Mouse (Mus musculus) forelimb bud, embryonic 11.5 days (tissue): ENCODE data around the gene Rragc.
"Not testable (repeated sequence)": the region's sequence is repeated elsewhere in the genome, so short reads cannot be mapped to it uniquely, and the experiment has no call there.

Experiments used
- DNase-seq: peaks from one replicate; pipeline ENCODE4 v3.0.0-alpha.2; 2012; ENCODE audit warnings: low read depth, low spot score

The Rragc gene

DNA sequence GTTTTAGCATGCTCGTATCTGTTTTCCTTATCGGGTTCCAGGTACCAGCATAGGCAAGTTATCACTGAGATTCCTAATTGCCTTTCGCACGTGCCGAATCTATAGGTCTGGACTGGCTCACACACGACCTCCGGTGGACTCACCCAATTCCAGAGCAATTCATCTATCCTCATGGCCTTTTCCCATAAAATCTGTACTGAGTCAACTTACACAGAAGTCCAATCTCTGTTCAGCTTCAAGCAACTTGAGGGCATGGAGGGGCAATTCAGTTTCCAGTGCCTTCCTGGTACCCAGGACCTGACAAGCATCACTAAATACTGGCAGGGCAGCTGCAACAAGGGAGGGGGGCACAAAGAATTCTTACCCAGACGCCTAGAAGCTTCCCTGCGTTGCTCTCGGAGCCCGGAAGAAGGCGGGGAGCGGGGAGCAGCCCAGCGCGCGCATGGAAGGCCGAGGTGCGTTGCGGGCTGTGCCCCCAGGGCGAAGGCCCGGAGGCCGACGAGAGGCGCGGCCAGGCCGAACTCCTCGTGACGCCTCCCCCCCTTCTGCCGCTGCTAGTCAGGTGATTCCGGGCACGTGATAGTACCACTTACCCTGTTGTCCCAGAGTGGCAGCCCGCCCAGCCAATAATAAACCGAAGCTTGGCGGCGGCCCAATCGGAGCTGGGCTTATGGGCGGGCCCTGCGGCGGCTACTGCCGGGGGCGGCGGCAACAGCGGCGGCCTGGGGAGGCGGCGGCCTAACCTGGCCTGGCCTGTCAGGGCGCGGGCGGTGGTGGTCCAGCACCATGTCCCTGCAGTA lies at the start of gene Rragc:
TSS of gene Rragc (plus strand) at position 699 of the 800 bp plus-strand sequence.
- peak; percentile 94 for DNase-seq

DNA sequence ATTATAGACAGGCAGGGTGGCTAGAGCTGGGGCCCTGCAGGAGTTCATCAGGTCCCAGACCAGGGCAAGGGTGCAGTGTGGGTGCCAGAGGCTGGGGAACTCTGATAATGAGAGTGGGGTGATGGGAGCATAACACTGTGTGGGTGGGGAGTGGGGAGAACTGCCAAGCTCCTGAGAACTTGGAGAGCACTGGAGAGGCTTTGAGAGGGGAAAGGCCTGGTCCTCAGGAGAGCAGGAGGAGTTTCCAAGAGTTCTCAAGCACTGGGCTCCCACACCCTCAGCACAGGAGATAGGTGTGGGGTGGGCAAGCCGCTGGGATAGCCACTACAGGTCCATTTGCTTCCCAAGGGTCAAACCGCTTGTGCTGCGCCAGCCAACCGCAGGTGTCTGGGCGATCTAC lies 23.5 kb upstream of the Rragc start:
- no peak for DNase-seq

DNA sequence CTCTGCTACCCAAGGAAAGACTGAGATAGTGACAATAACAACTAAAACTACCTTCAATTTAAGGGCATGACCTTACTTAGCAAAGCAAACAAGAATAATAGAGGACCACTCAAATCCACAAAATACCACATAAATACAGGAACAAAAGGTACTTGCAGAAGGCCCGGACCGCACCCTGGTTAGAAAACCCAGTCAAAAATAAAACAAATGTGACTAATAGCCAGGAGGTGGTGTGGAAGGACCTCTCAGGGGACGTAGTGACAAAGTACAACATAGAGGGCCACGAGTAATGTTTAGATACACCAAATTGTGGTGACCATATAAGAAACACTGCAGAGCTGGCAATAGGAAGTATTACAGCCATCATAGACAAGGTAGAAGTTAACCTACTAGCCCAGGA lies 23.0 kb upstream of the Rragc start:
- DNase-seq, result no peak

DNA sequence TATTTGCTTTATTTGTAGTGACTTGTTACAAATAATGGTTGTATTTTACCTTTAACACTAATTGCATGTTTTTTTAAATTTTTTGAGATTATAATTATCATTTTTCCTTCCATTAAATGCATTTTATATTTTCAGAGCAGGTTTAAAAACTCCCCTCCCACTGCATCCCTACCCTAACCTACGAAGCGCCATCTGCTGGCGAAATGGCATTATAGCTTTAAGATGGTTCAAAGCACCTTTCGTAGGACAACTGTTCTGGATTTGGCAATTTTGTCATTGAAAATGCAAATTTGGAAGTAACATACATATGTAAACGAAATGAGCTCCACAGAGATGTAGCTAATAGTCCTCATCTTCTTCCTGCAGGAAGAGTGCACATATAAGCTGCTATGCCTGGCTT lies 18.6 kb upstream of the Rragc start:
- peak; percentile 48 for DNase-seq

GRCm38 (mm10) chr4:123903432-123903831 lies 13.8 kb upstream of the Rragc start:
- no peak for DNase-seq

- peak; percentile 97 for DNase-seq
These were observed 12.7 kb upstream of the Rragc start, which contains the start of gene Mycbp for GRCm38 (mm10) chr4:123904333-123905125. Mycbp (plus strand) TSS chr4:123904832.

DNA sequence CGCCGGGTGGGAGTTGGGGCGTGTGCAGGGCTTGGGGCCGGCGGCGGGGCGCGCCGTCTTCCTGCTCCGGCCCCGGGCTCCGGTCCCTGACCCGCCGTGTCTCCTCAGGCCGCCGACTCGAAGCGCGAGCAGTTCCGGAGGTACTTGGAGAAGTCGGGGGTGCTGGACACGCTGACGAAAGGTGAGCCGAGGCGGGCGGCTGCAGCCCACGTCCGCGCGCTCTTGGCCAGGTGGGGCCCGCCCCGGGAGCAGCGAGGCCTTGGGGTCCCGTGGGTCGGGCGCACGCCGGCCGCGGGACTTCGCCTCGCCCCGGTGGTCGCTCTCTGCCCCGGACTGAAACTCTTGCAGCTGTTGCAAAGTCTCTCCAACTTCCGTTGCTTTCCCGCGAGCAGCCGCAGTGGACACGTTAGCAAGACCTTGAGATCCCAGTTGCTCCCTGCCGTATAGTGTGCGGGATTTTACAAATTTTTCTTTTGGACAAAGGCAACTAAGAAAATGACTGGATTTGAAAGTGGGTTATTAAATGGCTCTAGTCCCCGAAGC lies 12.0 kb upstream of the Rragc start:
- DNase-seq, result peak; percentile 31

GRCm38 (mm10) chr4:123911503-123911902 lies 5.7 kb upstream of the Rragc start:
- no peak for DNase-seq

GRCm38 (mm10) chr4:123912431-123912830 lies 4.8 kb upstream of the Rragc start:
- no peak for DNase-seq

GRCm38 (mm10) chr4:123917548-123918140 lies 398 bp downstream of the Rragc start, which contains the start of gene 4930535I16Rik:
4930535I16Rik (minus strand) TSS chr4:123918022.
- no peak for DNase-seq

DNA sequence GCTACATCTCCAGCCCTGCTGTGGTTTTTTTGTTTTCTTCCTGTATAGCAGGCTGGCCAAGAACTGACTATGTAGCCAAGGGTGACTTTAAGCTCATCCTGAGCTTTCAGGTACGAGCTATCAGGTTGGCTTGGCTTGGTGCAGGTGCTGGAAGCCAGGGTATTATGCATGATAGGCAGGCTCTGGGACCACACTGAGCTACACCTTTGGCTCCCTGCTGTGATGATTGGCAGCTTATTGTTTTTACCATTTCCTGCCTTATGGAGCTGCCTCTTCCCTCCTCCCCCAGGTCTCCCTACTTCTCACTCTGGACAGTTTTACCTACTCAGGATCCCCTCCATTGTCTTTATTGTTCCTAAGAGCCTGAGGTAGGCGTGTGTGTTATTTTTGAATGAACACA lies 1.6 kb downstream of the Rragc start:
- no peak for DNase-seq

DNA sequence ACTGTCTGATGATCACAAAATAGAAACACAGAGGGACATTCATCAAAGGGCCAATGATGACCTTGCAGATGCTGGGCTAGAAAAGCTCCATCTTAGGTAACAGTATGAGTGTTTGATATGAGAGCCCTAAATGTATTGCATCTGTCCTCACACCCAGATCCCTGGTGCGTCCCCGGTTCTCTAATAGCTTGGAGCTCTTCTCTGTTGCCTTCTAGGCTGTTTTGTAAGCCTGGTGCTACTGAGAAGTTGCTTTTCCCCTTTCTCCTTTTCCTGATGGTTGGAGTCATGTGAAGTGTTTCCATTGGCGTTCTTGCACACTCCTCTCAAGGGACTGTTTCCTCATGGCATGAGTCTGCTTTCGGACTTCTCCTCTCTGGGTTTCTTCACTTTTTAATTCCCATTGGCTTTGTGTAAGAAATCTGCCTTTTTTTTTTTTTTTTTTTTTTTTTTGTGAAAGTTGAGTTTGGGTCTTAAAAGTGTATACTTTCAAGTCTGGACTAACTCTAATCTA lies 3.9 kb downstream of the Rragc start:
- no peak for DNase-seq

GRCm38 (mm10) chr4:123927961-123928360 lies 10.7 kb downstream of the Rragc start:
- no peak for DNase-seq

GRCm38 (mm10) chr4:123929994-123930393 lies 12.7 kb downstream of the Rragc start:
- no peak for DNase-seq

GRCm38 (mm10) chr4:123934306-123934705 lies 17.1 kb downstream of the Rragc start:
- DNase-seq, result no peak

GRCm38 (mm10) chr4:123936059-123936458 lies 18.8 kb downstream of the Rragc start:
- DNase-seq, result no peak

DNA sequence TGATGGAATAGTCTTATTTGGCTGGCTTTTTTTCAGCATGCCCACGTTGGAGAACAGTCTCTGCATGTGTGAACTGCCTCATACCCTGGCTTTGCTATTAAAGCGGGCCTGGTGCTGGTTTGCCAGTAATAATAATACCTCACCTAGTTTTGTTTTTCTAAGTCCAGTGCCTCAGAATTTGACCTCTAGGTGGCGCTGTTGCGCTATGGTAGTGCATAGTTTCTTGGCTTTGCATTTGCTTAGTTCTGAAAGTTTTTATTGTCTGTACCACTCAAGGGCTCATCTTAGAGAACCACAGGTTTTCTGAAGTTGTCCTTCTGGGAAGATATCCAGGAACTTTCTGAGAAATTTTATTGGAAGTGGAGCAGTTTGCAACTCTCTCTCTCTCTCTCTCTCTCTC lies 22.6 kb downstream of the Rragc start:
- DNase-seq, result peak; percentile 89

- DNase-seq, result not testable (repeated sequence)
These were observed 23.6 kb downstream of the Rragc start for GRCm38 (mm10) chr4:123940878-123941277.

GRCm38 (mm10) chr4:123946701-123947100 lies 29.5 kb downstream of the Rragc start:
- no peak for DNase-seq

DNA sequence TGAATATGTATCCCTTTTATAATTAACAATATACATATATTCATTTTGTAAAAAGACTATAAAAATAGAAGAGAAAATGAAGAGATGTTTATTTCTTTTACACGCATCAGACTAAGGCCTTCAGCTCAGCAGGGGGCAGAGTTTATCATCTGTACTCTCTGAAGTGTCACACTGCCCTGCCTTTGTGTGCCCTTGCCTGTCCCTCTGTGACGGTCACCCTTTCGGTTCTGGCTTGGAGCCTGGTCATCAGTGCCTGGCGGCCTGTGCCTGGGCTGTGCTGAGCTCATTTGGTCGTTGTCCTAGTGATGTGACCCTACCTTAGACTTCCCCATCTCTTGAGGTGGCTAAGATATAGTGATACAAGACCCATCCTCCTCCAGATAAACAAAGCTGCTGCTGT lies 29.9 kb downstream of the Rragc start:
- DNase-seq, result no peak

DNA sequence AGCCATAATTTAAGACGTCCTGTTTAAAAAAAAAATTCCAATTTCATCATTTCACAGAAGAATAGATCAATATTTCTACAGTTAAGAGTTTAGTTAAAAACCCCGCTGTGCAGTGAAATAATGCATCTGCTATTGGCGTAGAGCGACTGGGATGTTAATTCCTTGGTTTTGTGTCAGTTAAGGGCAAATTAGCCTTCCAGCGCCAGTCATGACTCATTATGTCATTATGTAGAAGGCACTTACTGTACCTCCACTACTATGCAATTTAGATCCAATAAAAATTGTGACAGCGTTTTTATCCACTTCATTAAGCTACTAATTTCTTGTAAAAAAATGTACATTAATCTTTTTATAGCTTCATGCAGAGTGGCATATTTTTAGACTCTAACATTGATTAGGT lies 31.7 kb downstream of the Rragc start:
- DNase-seq, result no peak

GRCm38 (mm10) chr4:123949649-123950048 lies 32.4 kb downstream of the Rragc start:
- DNase-seq, result no peak
